Mouse (Mus musculus): ENCODE data around the gene Vamp3. TPM values are rescaled to one million over a fixed set of nuclear protein-coding genes. Genes with fewer than 3 reads are reported as not detected.
A peak's percentile ranks its signal among the peaks of the same experiment; 100 is the strongest.

Vamp3 gene
- polyA plus RNA-seq (2015; fragmentation: Nextera tagmentation; extraction: Ambion mirVana) = 125 and 131 TPM in 2 replicates

GRCm38 (mm10) chr4:151057347-151058321, at the start of gene Vamp3:
Gene Vamp3 (minus strand): TSS chr4:151057963.
- Histone ChIP-seq H3K9me3 (0 out of 2 replicates have a peak, but pooled peaks cover 3% of the 10 kb centered on the region), H3K9ac (peak within 1 kb of the TSS; percentile 79), H3K36me3 (peaks cover 17% of the 10 kb centered on the region), H3K4me2 (peak within 1 kb of the TSS; percentile 61), H3K27ac (peak within 1 kb of the TSS; percentile 95), H3K4me1 (peaks cover 11% of the 10 kb centered on the region; the same call in 1 of the 2 replicates), H3K27me3 (no peaks in the 10 kb centered on the region), H3K4me3 (peak within 1 kb of the TSS; percentile 81)
- WGBS = under 1% methylated on average over 104 of the region's 114 CpGs
- peak; percentile 99 for ATAC-seq (ENCODE audit: borderline replicate concordance, extremely low read depth, low FRiP score, low TSS enrichment)

- Histone ChIP-seq H3K4me1 (peaks cover 16% of the 10 kb centered on the region), H3K36me3 (no peaks in the 10 kb centered on the region), H3K4me2 (no peak overlapping the region), H3K4me3 (no peak overlapping the region), H3K27me3 (peaks cover 60% of the 10 kb centered on the region), H3K9me3 (no peaks in the 10 kb centered on the region), H3K27ac (no peak overlapping the region), H3K9ac (no peak overlapping the region)
- no peak for ATAC-seq (ENCODE audit: borderline replicate concordance, extremely low read depth, low FRiP score, low TSS enrichment)
- WGBS = 32% methylated on average over 10 of the region's 10 CpGs
Observed at GRCm38 (mm10) chr4:151106468-151106867, 48.7 kb upstream of the Vamp3 start.

GRCm38 (mm10) chr4:151105886-151106285, 48.1 kb upstream of the Vamp3 start:
- no peaks in the 10 kb centered on the region for H3K36me3 ChIP-seq
- no peak overlapping the region for H3K4me3 ChIP-seq
- H3K9ac ChIP-seq = no peak overlapping the region
- H3K9me3 ChIP-seq = no peaks in the 10 kb centered on the region
- H3K4me1 ChIP-seq = peaks cover 16% of the 10 kb centered on the region
- no peak overlapping the region for H3K27ac ChIP-seq
- no peak overlapping the region for H3K4me2 ChIP-seq
- peaks cover 54% of the 10 kb centered on the region for H3K27me3 ChIP-seq
- no peak for ATAC-seq (ENCODE audit: borderline replicate concordance, extremely low read depth, low FRiP score, low TSS enrichment)
- WGBS = 67% methylated on average over 6 of the region's 6 CpGs

GRCm38 (mm10) chr4:151104147-151104546, 46.4 kb upstream of the Vamp3 start:
- Histone ChIP-seq H3K9ac (no peak overlapping the region), H3K36me3 (no peaks in the 10 kb centered on the region), H3K27me3 (peaks cover 37% of the 10 kb centered on the region), H3K4me1 (peaks cover 12% of the 10 kb centered on the region), H3K4me3 (no peak overlapping the region), H3K4me2 (no peak overlapping the region), H3K9me3 (no peaks in the 10 kb centered on the region), H3K27ac (no peak overlapping the region)
- ATAC-seq (ENCODE audit: borderline replicate concordance, extremely low read depth, low FRiP score, low TSS enrichment) = no peak
- 63% methylated on average over 10 of the region's 10 CpGs for WGBS

- Histone ChIP-seq H3K9me3 (no peaks in the 10 kb centered on the region), H3K9ac (no peak overlapping the region), H3K27me3 (peaks cover 32% of the 10 kb centered on the region), H3K27ac (no peak overlapping the region), H3K4me1 (peaks cover 7% of the 10 kb centered on the region), H3K36me3 (no peaks in the 10 kb centered on the region), H3K4me2 (no peak overlapping the region), H3K4me3 (no peak overlapping the region)
- 73% methylated on average over 11 of the region's 11 CpGs for WGBS
- ATAC-seq (ENCODE audit: borderline replicate concordance, extremely low read depth, low FRiP score, low TSS enrichment) = no peak
Observed at GRCm38 (mm10) chr4:151103646-151104045, 45.9 kb upstream of the Vamp3 start.

- 69% methylated on average over 11 of the region's 11 CpGs for WGBS
- Histone ChIP-seq H3K27me3 (no peaks in the 10 kb centered on the region), H3K27ac (no peak overlapping the region), H3K36me3 (no peaks in the 10 kb centered on the region), H3K4me1 (peaks cover 12% of the 10 kb centered on the region), H3K4me2 (no peak overlapping the region), H3K9ac (no peak overlapping the region), H3K4me3 (no peak overlapping the region), H3K9me3 (no peaks in the 10 kb centered on the region)
- ATAC-seq (ENCODE audit: borderline replicate concordance, extremely low read depth, low FRiP score, low TSS enrichment) = no peak
Observed at GRCm38 (mm10) chr4:151097104-151097438, 39.3 kb upstream of the Vamp3 start.

GRCm38 (mm10) chr4:151096334-151097103, 38.8 kb upstream of the Vamp3 start:
- Histone ChIP-seq H3K4me2 (peak overlapping the region; percentile 25; the same call in 1 of the 2 replicates), H3K9me3 (no peaks in the 10 kb centered on the region), H3K9ac (no peak overlapping the region), H3K4me3 (no peak overlapping the region), H3K27ac (no peak overlapping the region), H3K27me3 (no peaks in the 10 kb centered on the region), H3K36me3 (no peaks in the 10 kb centered on the region), H3K4me1 (peaks cover 12% of the 10 kb centered on the region)
- 54% methylated on average over 18 of the region's 18 CpGs for WGBS
- ATAC-seq (ENCODE audit: borderline replicate concordance, extremely low read depth, low FRiP score, low TSS enrichment) = no peak

GRCm38 (mm10) chr4:151095207-151095606, 37.4 kb upstream of the Vamp3 start:
- Histone ChIP-seq H3K27ac (no peak overlapping the region), H3K9ac (no peak overlapping the region), H3K4me2 (no peak overlapping the region), H3K4me1 (peaks cover 12% of the 10 kb centered on the region), H3K9me3 (no peaks in the 10 kb centered on the region), H3K27me3 (no peaks in the 10 kb centered on the region), H3K4me3 (no peak overlapping the region), H3K36me3 (no peaks in the 10 kb centered on the region)
- ATAC-seq (ENCODE audit: borderline replicate concordance, extremely low read depth, low FRiP score, low TSS enrichment) = no peak
- WGBS = 38% methylated on average over 2 of the region's 2 CpGs

- WGBS = 79% methylated on average over 7 of the region's 7 CpGs
- H3K4me2 ChIP-seq = no peak within 1 kb of the TSS
- no peaks in the 10 kb centered on the region for H3K27me3 ChIP-seq
- no peaks in the 10 kb centered on the region for H3K36me3 ChIP-seq
- no peak within 1 kb of the TSS for H3K9ac ChIP-seq
- no peaks in the 10 kb centered on the region for H3K9me3 ChIP-seq
- no peak within 1 kb of the TSS for H3K27ac ChIP-seq
- no peak within 1 kb of the TSS for H3K4me3 ChIP-seq
- ATAC-seq (ENCODE audit: borderline replicate concordance, extremely low read depth, low FRiP score, low TSS enrichment) = no peak
- H3K4me1 ChIP-seq = no peaks in the 10 kb centered on the region
Observed at GRCm38 (mm10) chr4:151089270-151089669, 31.5 kb upstream of the Vamp3 start, which contains the start of gene Gm13090. Gene Gm13090 (plus strand): TSS chr4:151089570.

- Histone ChIP-seq H3K4me2 (no peak overlapping the region), H3K4me1 (no peaks in the 10 kb centered on the region), H3K36me3 (no peaks in the 10 kb centered on the region), H3K9me3 (no peaks in the 10 kb centered on the region), H3K27ac (no peak overlapping the region), H3K4me3 (no peak overlapping the region), H3K9ac (no peak overlapping the region), H3K27me3 (no peaks in the 10 kb centered on the region)
- 79% methylated on average over 14 of the region's 14 CpGs for WGBS
- no peak for ATAC-seq (ENCODE audit: borderline replicate concordance, extremely low read depth, low FRiP score, low TSS enrichment)
Observed at GRCm38 (mm10) chr4:151088819-151089218, 31.1 kb upstream of the Vamp3 start.

- no peak overlapping the region for H3K4me3 ChIP-seq
- no peaks in the 10 kb centered on the region for H3K36me3 ChIP-seq
- WGBS = 97% methylated on average over 1 of the region's 1 CpGs
- H3K9ac ChIP-seq = no peak overlapping the region
- H3K4me2 ChIP-seq = no peak overlapping the region
- H3K4me1 ChIP-seq = no peaks in the 10 kb centered on the region
- H3K27me3 ChIP-seq = no peaks in the 10 kb centered on the region
- no peak overlapping the region for H3K27ac ChIP-seq
- H3K9me3 ChIP-seq = no peaks in the 10 kb centered on the region
- no peak for ATAC-seq (ENCODE audit: borderline replicate concordance, extremely low read depth, low FRiP score, low TSS enrichment)
Observed at GRCm38 (mm10) chr4:151087358-151087757, 29.6 kb upstream of the Vamp3 start.

- ATAC-seq (ENCODE audit: borderline replicate concordance, extremely low read depth, low FRiP score, low TSS enrichment) = no peak
- Histone ChIP-seq H3K36me3 (no peaks in the 10 kb centered on the region), H3K4me2 (no peak overlapping the region), H3K9ac (no peak overlapping the region), H3K27me3 (no peaks in the 10 kb centered on the region), H3K27ac (no peak overlapping the region), H3K9me3 (no peaks in the 10 kb centered on the region), H3K4me3 (no peak overlapping the region), H3K4me1 (no peaks in the 10 kb centered on the region)
- WGBS = 78% methylated on average over 5 of the region's 5 CpGs
Observed at GRCm38 (mm10) chr4:151083027-151083426, 25.3 kb upstream of the Vamp3 start.

Data from lung, embryonic 15.5 days (tissue).